Comparison of ENCODE assay signal across 23 mouse cellular contexts in the genomic region with DNA sequence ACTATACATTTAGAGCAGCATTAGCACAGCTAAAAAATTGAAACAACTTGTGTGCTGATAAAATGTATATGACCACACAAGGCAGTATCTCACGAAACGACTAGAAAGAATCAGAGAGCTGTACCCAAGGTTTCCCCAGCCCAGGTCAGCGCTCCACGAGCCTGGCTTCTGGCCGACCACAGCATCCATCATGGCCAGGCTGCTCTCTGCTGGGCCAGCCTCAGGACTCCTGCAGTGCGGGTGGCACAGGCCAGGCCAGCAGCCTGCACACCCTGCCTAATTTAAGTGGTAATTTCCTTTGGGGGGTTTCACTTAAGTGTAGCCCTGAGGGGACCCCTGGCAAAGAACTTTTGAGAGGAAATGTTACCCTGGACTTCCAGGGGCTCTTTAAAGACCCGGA.
DNase-seq lines count a peak whose midpoint lies in the region; ATAC-seq and TF ChIP-seq lines count a peak whose summit lies in the region.
"Had no signal": no experiment of that assay in that cellular context is flagged by ENCODE, and none has a peak within 500 bp of the region (broad histone marks: within the 10 kb centered on the region; RNA-seq: fewer than 3 reads in every experiment).

No protein-coding gene starts in this region.

- H3K9ac ChIP-seq in lung, embryonic 14.5 days = no peak overlapping the region
- no peak overlapping the region for H3K9ac ChIP-seq in limb, embryonic 11.5 days (ENCODE audit: low read length)
- H3K9ac ChIP-seq: embryonic facial prominence, embryonic 12.5 days; forebrain, embryonic 15.5 days; liver, embryonic 13.5 days; midbrain, embryonic 13.5 days had no signal

- TF ChIP-seq CTCF in lung, embryonic 14.5 days (IDR thresholded peaks at IDR 0.05; ENCODE audit: low read depth) = no peak
- no peak for TF ChIP-seq CTCF in lung, adult 2 months (IDR thresholded peaks at IDR 0.05; ENCODE audit: insufficient read depth, low read length)

- H3K9me3 ChIP-seq in lung, embryonic 14.5 days (ENCODE audit: low read depth, low read length) = no peaks in the 10 kb centered on the region
- no peaks in the 10 kb centered on the region for H3K9me3 ChIP-seq in limb, embryonic 11.5 days (ENCODE audit: control insufficient read depth, low read length)
- H3K9me3 ChIP-seq: embryonic facial prominence, embryonic 12.5 days; forebrain, embryonic 15.5 days; liver, embryonic 13.5 days; midbrain, embryonic 13.5 days had no signal

- no peak for ATAC-seq in lung, embryonic 14.5 days (ENCODE audit: insufficient read depth)
- ATAC-seq in limb, embryonic 11.5 days (ENCODE audit: insufficient number of reproducible peaks, low FRiP score, low TSS enrichment, low read depth) = peak; percentile 45
- ATAC-seq: forebrain, embryonic 15.5 days; midbrain, embryonic 13.5 days had no signal

- TF ChIP-seq POLR2A in lung, adult 2 months (IDR thresholded peaks at IDR 0.05; ENCODE audit: borderline replicate concordance, extremely low read depth, low read depth, low read length) = no peak

- peaks cover 17% of the 10 kb centered on the region for H3K4me1 ChIP-seq in lung, embryonic 14.5 days (ENCODE audit: insufficient read depth)
- no peaks in the 10 kb centered on the region; the same call in 1 of the 2 replicates for H3K4me1 ChIP-seq in lung, adult 2 months (ENCODE audit: control insufficient read depth, insufficient read depth, low read length)
- peaks cover 17% of the 10 kb centered on the region for H3K4me1 ChIP-seq in limb, embryonic 11.5 days (ENCODE audit: control insufficient read depth, insufficient read depth, low read length)

- DNase-seq in cerebellum, postnatal 10 days = peak; percentile 64 to 79
- no peak for DNase-seq in cerebellum, adult 11 months
- DNase-seq in lung, embryonic 14.5 days = peak; percentile 27
- no peak for DNase-seq in lung, adult 2 months
- DNase-seq in cerebellum, postnatal 36 days = peak; percentile 58 to 68
- DNase-seq in limb, embryonic 11.5 days (ENCODE audit: low spot score) = no peak
- DNase-seq in thymus, postnatal 14 days = no peak
- DNase-seq: adrenal gland, postnatal 36 days; gastrocnemius, postnatal 25 days; heart, adult 2 months; kidney, adult 18-20 months; kidney, postnatal 14 days; layer of hippocampus, postnatal 36 days; liver, embryonic 13.5 days; right cerebral cortex, postnatal 25 days; thymus, adult 2 months had no signal

- no peak overlapping the region for H3K4me3 ChIP-seq in lung, embryonic 14.5 days (ENCODE audit: low read depth, low read length)
- no peak overlapping the region for H3K4me3 ChIP-seq in lung, adult 2 months (replicated peaks; ENCODE audit: extremely low read depth, low read depth, low read length)
- no peak overlapping the region for H3K4me3 ChIP-seq in limb, embryonic 11.5 days (ENCODE audit: low read depth, low read length)
- H3K4me3 ChIP-seq: embryonic facial prominence, embryonic 12.5 days; erythroblast, embryonic 14.5 days; forebrain, embryonic 15.5 days; heart, adult 2 months; layer of hippocampus, adult 2 months; liver, embryonic 13.5 days; midbrain, embryonic 13.5 days; myocyte had no signal

- H3K27me3 ChIP-seq in lung, embryonic 14.5 days (ENCODE audit: insufficient read depth, low read length) = no peaks in the 10 kb centered on the region
- no peaks in the 10 kb centered on the region for H3K27me3 ChIP-seq in limb, embryonic 11.5 days (ENCODE audit: control insufficient read depth, insufficient read depth, low read length)
- H3K27me3 ChIP-seq: embryonic facial prominence, embryonic 12.5 days; forebrain, embryonic 15.5 days; midbrain, embryonic 13.5 days had no signal

- no peak overlapping the region for H3K4me2 ChIP-seq in lung, embryonic 14.5 days
- H3K4me2 ChIP-seq in limb, embryonic 11.5 days (ENCODE audit: low read depth, severe bottlenecking) = no peak overlapping the region
- H3K4me2 ChIP-seq: embryonic facial prominence, embryonic 12.5 days; forebrain, embryonic 15.5 days; liver, embryonic 13.5 days; midbrain, embryonic 13.5 days had no signal

- H3K27ac ChIP-seq in lung, embryonic 14.5 days (ENCODE audit: low read depth) = no peak overlapping the region; the same call in 1 of the 2 replicates
- H3K27ac ChIP-seq in limb, embryonic 11.5 days (replicated peaks; ENCODE audit: low read depth, low read length) = no peak overlapping the region
- H3K27ac ChIP-seq: embryonic facial prominence, embryonic 12.5 days; forebrain, embryonic 15.5 days; heart, adult 2 months; layer of hippocampus, adult 2 months; liver, embryonic 13.5 days; macrophage; midbrain, embryonic 13.5 days had no signal

- H3K36me3 ChIP-seq in lung, embryonic 14.5 days (ENCODE audit: insufficient read depth) = no peaks in the 10 kb centered on the region
- H3K36me3 ChIP-seq in limb, embryonic 11.5 days (ENCODE audit: control insufficient read depth, insufficient read depth, low read length) = no peaks in the 10 kb centered on the region
- H3K36me3 ChIP-seq: embryonic facial prominence, embryonic 12.5 days; forebrain, embryonic 15.5 days; liver, embryonic 13.5 days; midbrain, embryonic 13.5 days had no signal

- 44% methylated on average over 7 of the region's 7 CpGs for WGBS in lung, embryonic 14.5 days
- 83% methylated on average over 7 of the region's 7 CpGs for WGBS in lung, adult 2 months
- WGBS in limb, embryonic 11.5 days = 13% methylated on average over 7 of the region's 7 CpGs

Comparison
In these comparisons a context has a peak if more than half of its experiments do, and no peak if none do; other contexts are left out.
1. DNase-seq: peak in cerebellum, postnatal 10 days (2 of 2), lung, embryonic 14.5 days (single experiment) and cerebellum, postnatal 36 days (2 of 2); none in cerebellum, adult 11 months (single experiment), lung, adult 2 months (single experiment), limb, embryonic 11.5 days (single experiment) and thymus, postnatal 14 days (single experiment).